Mouse (Mus musculus) lung, postnatal 0 days (tissue): ENCODE measurements around the gene Pfkfb3. TPM values are rescaled to one million over a fixed set of nuclear protein-coding genes. Genes with fewer than 3 reads are reported as not detected.

Experiments used
- ATAC-seq: fragments of 200-750 bp; cut with Nextera tagmentation; 2 replicates; pipeline ENCODE4 v1.8.0; 2017; ENCODE audit warnings: moderate library complexity
- DNase-seq: peaks from one replicate; pipeline ENCODE4 v3.0.0-alpha.2; 2016; ENCODE audit warnings: low spot score
- H3K27ac ChIP-seq: fragments of 300-500 bp; sonication (generic); 2 replicates; pipeline ENCODE4 v1.5.1; 2014; ENCODE audit warnings: antibody characterized with exemption, mild to moderate bottlenecking, low read length, mixed read lengths
- H3K27me3 ChIP-seq: fragments of 300-500 bp; sonication (generic); replicated peaks from 2 replicates; pipeline ENCODE4 v1.6.1; 2014; ENCODE audit warnings: low read length, mixed read lengths; ENCODE audit not compliant: insufficient read depth
- H3K36me3 ChIP-seq: fragments of 300-500 bp; sonication (generic); 2 replicates; pipeline ENCODE4 v1.6.1; 2014; ENCODE audit warnings: low read length, mixed read lengths; ENCODE audit not compliant: insufficient read depth
- H3K4me1 ChIP-seq: fragments of 300-500 bp; sonication (generic); 2 replicates; pipeline ENCODE4 v1.6.1; 2014; ENCODE audit warnings: antibody characterized with exemption, low read depth, low read length, mixed read lengths; ENCODE audit not compliant: insufficient read depth
- H3K4me2 ChIP-seq: fragments of 300-500 bp; sonication (generic); replicated peaks from 2 replicates; pipeline ENCODE4 v1.6.1; 2014; ENCODE audit warnings: low read depth, mild to moderate bottlenecking, low read length, moderate library complexity, mixed read lengths
- H3K4me3 ChIP-seq: fragments of 300-500 bp; sonication (generic); 2 replicates; pipeline ENCODE4 v1.5.1; 2014; ENCODE audit warnings: low read depth, low read length
- H3K9ac ChIP-seq: fragments of 300-500 bp; sonication (generic); replicated peaks from 2 replicates; pipeline ENCODE4 v1.6.1; 2014; ENCODE audit warnings: low read depth, mild to moderate bottlenecking
- H3K9me3 ChIP-seq: fragments of 300-500 bp; sonication (generic); 2 replicates; pipeline ENCODE4 v1.6.1; 2016; ENCODE audit warnings: low read length, mixed read lengths
- CTCF ChIP-seq: IDR thresholded peaks from 2 replicates; pipeline ENCODE4 v1.5.1; 2016; ENCODE audit warnings: antibody characterized with exemption, mild to moderate bottlenecking
- EP300 ChIP-seq: IDR thresholded peaks from 2 replicates; pipeline ENCODE4 v1.6.1; 2016; ENCODE audit warnings: antibody characterized with exemption, mild to moderate bottlenecking, control low read depth
- WGBS: fragments of 180-500 bp; shearing (Covaris S2); extraction: QIAGEN DNeasy Blood & Tissue Kit; methylation state at CpG from one replicate; pipeline ENCODE4 v1.1.7; 2014; 5-methylcytosine and 5-hydroxymethylcytosine counted together
- polyA plus RNA-seq: library from polyadenylated mRNA; unstranded; fragments of >200 nt; fragmentation: Nextera tagmentation; extraction: Ambion mirVana; gene quantifications from 2 replicates; pipeline ENCODE4 v1.2.1, GENCODE M21; 2015

The Pfkfb3 gene
- polyA plus RNA-seq, 1 experiment from 2014 or later, result 17.7 TPM

DNA sequence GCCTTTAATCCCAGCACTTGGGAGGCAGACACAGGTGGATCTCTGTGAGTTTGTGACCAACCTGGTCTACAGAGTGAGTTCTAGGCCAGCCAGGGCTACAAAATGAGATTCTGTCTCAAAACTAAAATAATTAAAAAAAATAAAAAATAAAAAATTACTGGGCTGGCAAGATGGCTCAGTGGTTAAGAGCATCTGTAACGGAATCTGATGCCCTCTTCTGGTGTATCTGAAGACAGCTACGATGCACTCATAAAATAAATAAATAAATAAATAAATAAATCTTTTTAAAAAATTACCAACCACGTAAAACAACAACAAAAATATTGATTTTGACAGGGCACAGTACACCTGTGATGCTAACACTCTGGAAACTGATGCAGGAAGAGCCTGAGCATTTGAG is 13.0 kb upstream of the Pfkfb3 start:
- no peak for DNase-seq
- Histone ChIP-seq H3K9me3 (no peaks in the 10 kb centered on the region), H3K27me3 (no peaks in the 10 kb centered on the region), H3K27ac (no peak overlapping the region), H3K9ac (no peak overlapping the region), H3K4me2 (no peak overlapping the region), H3K4me3 (no peak overlapping the region), H3K36me3 (no peaks in the 10 kb centered on the region), H3K4me1 (no peaks in the 10 kb centered on the region)
- TF ChIP-seq CTCF (no peak), EP300 (no peak)
- 86% methylated on average over 3 of the region's 3 CpGs for WGBS
- ATAC-seq, result no peak

DNA sequence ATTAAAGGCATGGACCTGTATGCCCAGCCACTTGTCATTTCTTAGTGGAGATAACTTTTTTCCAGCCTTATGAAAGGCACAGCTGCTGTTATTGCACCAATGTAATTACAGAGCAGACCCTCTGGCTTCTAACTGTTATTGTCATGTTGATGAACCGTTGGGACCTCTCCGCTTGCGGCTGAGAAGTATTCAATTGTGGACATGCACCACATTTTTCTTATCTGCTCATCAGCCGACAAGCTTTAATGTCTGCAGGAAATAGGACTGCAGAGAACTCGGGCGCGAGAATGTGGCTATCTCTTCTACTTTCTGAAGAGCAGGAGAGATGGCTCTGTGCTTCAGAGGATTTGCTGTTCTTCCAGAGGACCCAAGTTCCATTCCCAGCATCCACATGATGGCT is 12.4 kb upstream of the Pfkfb3 start:
- Histone ChIP-seq H3K27me3 (no peaks in the 10 kb centered on the region), H3K9me3 (no peaks in the 10 kb centered on the region), H3K9ac (no peak overlapping the region), H3K36me3 (no peaks in the 10 kb centered on the region), H3K4me2 (no peak overlapping the region), H3K4me3 (no peak overlapping the region), H3K4me1 (no peaks in the 10 kb centered on the region), H3K27ac (no peak overlapping the region)
- 38% methylated on average over 7 of the region's 7 CpGs for WGBS
- DNase-seq, result no peak
- no peak for ATAC-seq
- no peak for TF ChIP-seq CTCF
- no peak for TF ChIP-seq EP300

DNA sequence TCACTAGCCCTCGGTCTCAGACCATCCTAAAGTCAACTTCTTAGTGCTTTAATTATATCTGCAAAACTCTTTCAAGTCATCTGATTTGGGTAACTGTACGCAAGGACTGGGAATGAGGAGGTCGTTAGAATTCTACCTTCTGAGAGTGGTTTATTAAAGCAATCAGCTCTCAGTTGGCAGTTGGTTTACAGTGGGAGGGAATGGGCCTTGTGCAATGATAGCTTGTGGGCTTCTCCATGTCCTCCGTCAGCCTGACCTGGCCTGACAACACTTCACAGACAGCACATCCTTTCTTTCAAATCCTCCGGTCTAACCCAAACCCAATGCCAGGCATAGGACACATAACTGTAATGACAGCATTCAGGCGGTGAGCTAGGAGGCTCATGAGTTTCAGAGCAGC is 10.9 kb upstream of the Pfkfb3 start:
- Histone ChIP-seq H3K9me3 (no peaks in the 10 kb centered on the region), H3K4me2 (no peak overlapping the region), H3K27me3 (no peaks in the 10 kb centered on the region), H3K27ac (no peak overlapping the region), H3K36me3 (no peaks in the 10 kb centered on the region), H3K4me3 (no peak overlapping the region), H3K9ac (no peak overlapping the region), H3K4me1 (no peaks in the 10 kb centered on the region)
- no peak for ATAC-seq
- WGBS, result 76% methylated on average over 6 of the region's 6 CpGs
- no peak for DNase-seq
- TF ChIP-seq EP300 (no peak), CTCF (no peak)

DNA sequence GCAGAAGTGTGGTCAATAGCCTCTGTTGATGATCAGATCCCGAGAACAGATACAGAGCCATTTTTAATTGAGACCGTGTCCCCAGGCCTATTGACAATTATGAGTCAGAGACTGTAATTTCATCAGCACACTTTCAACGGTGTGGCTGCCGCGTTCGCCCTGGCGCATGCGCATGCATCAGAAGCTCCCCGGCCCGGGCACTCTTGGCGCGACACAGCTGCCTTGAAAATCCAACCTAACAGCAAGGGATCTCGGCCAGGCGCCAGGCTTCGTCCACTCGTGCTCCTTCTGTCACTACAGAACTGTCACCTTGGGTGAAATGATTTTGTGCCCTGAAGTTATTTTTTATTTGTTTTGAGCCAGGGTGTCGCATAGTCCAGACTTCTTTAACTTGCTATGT is 9.4 kb upstream of the Pfkfb3 start:
- TF ChIP-seq EP300, result no peak
- no peak for TF ChIP-seq CTCF
- no peaks in the 10 kb centered on the region for H3K4me1 ChIP-seq
- no peaks in the 10 kb centered on the region for H3K27me3 ChIP-seq
- no peak for DNase-seq
- H3K4me3 ChIP-seq, result no peak overlapping the region
- H3K9me3 ChIP-seq, result no peaks in the 10 kb centered on the region
- no peak overlapping the region for H3K4me2 ChIP-seq
- no peaks in the 10 kb centered on the region for H3K36me3 ChIP-seq
- no peak overlapping the region for H3K27ac ChIP-seq
- no peak for ATAC-seq
- 91% methylated on average over 17 of the region's 17 CpGs for WGBS
- no peak overlapping the region for H3K9ac ChIP-seq

DNA sequence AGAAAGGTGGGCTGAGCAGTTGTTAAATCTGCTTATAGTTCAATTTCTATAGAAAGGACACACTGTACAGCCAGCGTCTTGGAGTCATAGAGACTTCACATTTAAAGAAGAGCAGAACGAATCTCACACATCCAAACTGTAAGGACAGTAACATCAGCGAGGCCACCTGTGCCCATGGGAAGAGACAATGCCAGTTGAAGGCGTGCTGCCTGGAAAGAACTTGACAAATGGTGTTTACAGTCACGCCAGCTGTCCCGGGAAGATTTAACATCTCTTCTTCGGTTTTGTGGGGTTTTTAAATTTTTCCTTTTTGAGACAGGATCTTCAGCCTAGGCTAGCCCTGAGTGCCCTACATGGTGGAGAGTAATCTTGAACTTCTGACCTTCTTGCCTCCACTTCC is 4.8 kb upstream of the Pfkfb3 start:
- Histone ChIP-seq H3K27ac (no peak overlapping the region), H3K4me3 (no peak overlapping the region), H3K9ac (no peak overlapping the region), H3K4me1 (no peaks in the 10 kb centered on the region; the same call in 1 of the 2 replicates), H3K27me3 (no peaks in the 10 kb centered on the region), H3K4me2 (no peak overlapping the region), H3K36me3 (no peaks in the 10 kb centered on the region), H3K9me3 (no peaks in the 10 kb centered on the region)
- no peak for TF ChIP-seq CTCF
- no peak for TF ChIP-seq EP300
- 65% methylated on average over 7 of the region's 7 CpGs for WGBS
- ATAC-seq, result no peak
- no peak for DNase-seq

DNA sequence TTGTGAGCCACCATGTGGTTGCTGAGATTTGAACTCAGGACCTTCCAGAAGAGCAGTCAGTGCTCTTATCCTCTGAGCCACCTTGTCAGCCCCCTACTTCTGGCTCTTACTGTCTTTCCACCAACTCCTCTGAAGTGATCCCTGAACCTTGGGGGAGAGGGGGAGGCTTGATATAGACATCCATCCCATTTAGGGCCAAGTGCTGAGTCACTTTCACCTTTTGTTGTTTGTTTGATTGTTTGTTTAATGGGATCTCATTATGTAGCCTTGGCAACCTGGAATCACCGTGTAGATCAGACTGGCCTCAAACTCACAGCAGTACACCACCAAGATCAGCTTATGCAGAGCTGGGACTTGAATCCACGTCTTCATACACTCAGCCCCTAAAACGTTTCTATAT is 3.4 kb upstream of the Pfkfb3 start:
- Histone ChIP-seq H3K4me1 (peaks cover 8% of the 10 kb centered on the region; the same call in 1 of the 2 replicates), H3K27ac (no peak overlapping the region), H3K9me3 (no peaks in the 10 kb centered on the region), H3K4me2 (no peak overlapping the region), H3K4me3 (no peak overlapping the region), H3K27me3 (no peaks in the 10 kb centered on the region), H3K9ac (no peak overlapping the region), H3K36me3 (no peaks in the 10 kb centered on the region)
- WGBS, result 53% methylated on average over 3 of the region's 3 CpGs
- DNase-seq, result no peak
- no peak for ATAC-seq
- TF ChIP-seq CTCF, result no peak
- TF ChIP-seq EP300, result no peak

DNA sequence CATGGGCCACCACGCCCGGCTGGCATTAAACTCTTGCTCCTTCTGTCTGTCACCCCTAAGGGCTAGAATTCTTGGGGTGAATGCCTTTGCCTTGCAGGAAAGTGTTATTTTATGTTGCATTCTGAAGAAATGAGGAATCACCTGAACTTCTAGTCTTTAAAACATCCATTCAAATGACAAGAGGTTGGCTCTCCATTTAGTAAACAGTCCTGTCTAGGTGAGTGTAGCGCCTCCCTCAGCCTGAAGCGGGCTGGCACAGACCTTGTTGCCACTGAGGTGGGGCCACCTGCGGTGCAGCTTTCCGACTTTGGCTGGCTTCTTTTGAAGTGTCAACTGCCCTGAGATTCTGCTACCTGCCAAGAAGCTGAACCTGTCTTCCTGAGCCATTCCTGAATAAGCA is 1.4 kb upstream of the Pfkfb3 start:
- WGBS, result 73% methylated on average over 6 of the region's 6 CpGs
- H3K4me1 ChIP-seq, result peaks cover 8% of the 10 kb centered on the region; the same call in 1 of the 2 replicates
- no peaks in the 10 kb centered on the region for H3K9me3 ChIP-seq
- ATAC-seq (no peak), DNase-seq (no peak)
- no peaks in the 10 kb centered on the region for H3K27me3 ChIP-seq
- no peaks in the 10 kb centered on the region for H3K36me3 ChIP-seq
- TF ChIP-seq EP300, result no peak
- no peak for TF ChIP-seq CTCF
- no peak overlapping the region for H3K4me3 ChIP-seq
- no peak overlapping the region for H3K27ac ChIP-seq
- no peak overlapping the region for H3K9ac ChIP-seq
- H3K4me2 ChIP-seq, result no peak overlapping the region
